Mouse (Mus musculus) liver, embryonic 14.5 days (tissue): ENCODE results near the gene Gm28043. TPM values are rescaled to one million over a fixed set of nuclear protein-coding genes. Genes with fewer than 3 reads are reported as not detected.

Experiments
- ATAC-seq: fragments of 200-750 bp; cut with Nextera tagmentation; 2 replicates; pipeline ENCODE4 v1.8.0; 2017; ENCODE audit warnings: moderate number of reproducible peaks, mild to moderate bottlenecking, moderate library complexity; ENCODE audit not compliant: insufficient read depth
- DNase-seq, 3 experiments: peaks; one replicate each; pipeline ENCODE4 v3.0.0-alpha.2; 2012 to 2013; ENCODE audit warnings: low read depth in 3 of 3, low spot score in 3 of 3
- H3K27ac ChIP-seq: fragments of 300-500 bp; sonication (generic); 2 replicates; pipeline ENCODE4 v1.5.1; 2014; ENCODE audit warnings: moderate library complexity, mild to moderate bottlenecking, control low read depth, inconsistent platforms
- H3K27me3 ChIP-seq: fragments of 300-500 bp; sonication (generic); 2 replicates; pipeline ENCODE4 v1.6.1; 2014; ENCODE audit warnings: mild to moderate bottlenecking, low read length, moderate library complexity; ENCODE audit not compliant: control insufficient read depth, insufficient read depth
- H3K36me3 ChIP-seq: fragments of 300-500 bp; sonication (generic); replicated peaks from 2 replicates; pipeline ENCODE4 v1.6.1; 2014; ENCODE audit warnings: low read depth; ENCODE audit not compliant: control insufficient read depth, insufficient read depth
- H3K4me1 ChIP-seq, 2 experiments: fragments of 200-500 bp in 1 of 2; fragments of 300-500 bp in 1 of 2; sonication (generic) in 1 of 2; replicated peaks; 2 replicates each; pipeline ENCODE4 v1.6.1; 2012 to 2014; ENCODE audit warnings: antibody characterized with exemption in 1 of 2, inconsistent platforms in 1 of 2, low read length in 1 of 2; ENCODE audit not compliant: control insufficient read depth in 2 of 2, insufficient read depth in 2 of 2
- H3K4me2 ChIP-seq: fragments of 300-500 bp; sonication (generic); 2 replicates; pipeline ENCODE4 v1.6.1; 2014; ENCODE audit warnings: low read depth, mild to moderate bottlenecking, control low read depth, moderate library complexity
- H3K4me3 ChIP-seq, 2 experiments: fragments of 200-500 bp in 1 of 2; fragments of 300-500 bp in 1 of 2; sonication (generic) in 1 of 2; 2 replicates each; pipeline ENCODE4 v1.5.1; 2012 to 2014; ENCODE audit warnings: low read depth in 2 of 2, low read length in 2 of 2, mild to moderate bottlenecking in 2 of 2, control low read depth in 1 of 2, inconsistent platforms in 1 of 2, moderate library complexity in 1 of 2; ENCODE audit not compliant: insufficient read depth in 1 of 2
- H3K9ac ChIP-seq: fragments of 300-500 bp; sonication (generic); replicated peaks from 2 replicates; pipeline ENCODE4 v1.6.1; 2014; ENCODE audit warnings: mild to moderate bottlenecking, control low read depth, moderate library complexity
- H3K9me3 ChIP-seq: fragments of 300-500 bp; sonication (generic); 2 replicates; pipeline ENCODE4 v1.6.1; 2016; ENCODE audit warnings: low read length, mixed read lengths; ENCODE audit not compliant: control insufficient read depth
- CTCF ChIP-seq: IDR thresholded peaks from 2 replicates; pipeline ENCODE4 v1.5.1; 2016; ENCODE audit warnings: antibody characterized with exemption, low read depth, control low read depth
- EP300 ChIP-seq: IDR thresholded peaks from 2 replicates; pipeline ENCODE4 v1.6.1; 2016; ENCODE audit warnings: antibody characterized with exemption, low read depth
- WGBS: fragments of 180-500 bp; shearing (Covaris S2); extraction: QIAGEN DNeasy Blood & Tissue Kit; methylation state at CpG from one replicate; pipeline ENCODE4 v1.1.7; 2014; ENCODE audit not compliant: insufficient replicate concordance; 5-methylcytosine and 5-hydroxymethylcytosine counted together
- polyA plus RNA-seq, 2 experiments: library from polyadenylated mRNA; depleted of rRNA in 1 of 2; stranded (reverse) in 1 of 2; unstranded in 1 of 2; fragments of >200 nt; fragmentation: Nextera tagmentation in 1 of 2; extraction: Ambion mirVana in 1 of 2; gene quantifications; 2 replicates each; pipeline versions ENCODE4 v1.2.1 to v1.2.3; 2012 to 2014

The Gm28043 gene
- polyA plus RNA-seq, 2 experiments: 0.38 to 1.4 TPM

DNA sequence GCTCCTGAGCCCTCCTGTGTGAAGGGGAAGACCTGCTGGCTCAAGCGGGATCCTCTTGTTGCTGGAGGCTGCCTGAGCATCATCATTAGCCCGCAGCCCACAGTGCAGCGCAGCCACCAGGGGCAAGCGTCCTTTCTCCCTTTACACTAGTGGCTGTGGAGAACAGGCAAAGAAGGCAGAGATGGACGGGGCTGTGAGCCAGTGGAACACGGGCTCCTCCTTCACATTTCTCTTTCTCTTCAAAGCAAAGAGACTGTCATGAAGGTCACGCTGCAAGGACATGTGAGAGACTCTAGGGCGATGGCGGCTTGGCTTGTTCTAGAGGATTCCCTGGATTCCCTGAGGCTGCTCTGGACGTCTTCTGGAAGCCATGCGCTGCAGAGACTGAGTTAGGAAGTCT is 26.3 kb downstream of the Gm28043 start:
- TF ChIP-seq CTCF (no peak), EP300 (no peak)
- peaks cover 15 to 22% of the 10 kb centered on the region in 2 experiments for H3K4me1 ChIP-seq
- H3K36me3 ChIP-seq: peaks cover 42% of the 10 kb centered on the region
- ATAC-seq (no peak), DNase-seq (no peak)
- H3K27ac ChIP-seq: no peak overlapping the region
- no peak overlapping the region for H3K4me3 ChIP-seq
- no peak overlapping the region for H3K4me2 ChIP-seq
- H3K9me3 ChIP-seq: no peaks in the 10 kb centered on the region
- no peaks in the 10 kb centered on the region for H3K27me3 ChIP-seq
- no peak overlapping the region for H3K9ac ChIP-seq
- 90% methylated on average over 11 of the region's 11 CpGs for WGBS

DNA sequence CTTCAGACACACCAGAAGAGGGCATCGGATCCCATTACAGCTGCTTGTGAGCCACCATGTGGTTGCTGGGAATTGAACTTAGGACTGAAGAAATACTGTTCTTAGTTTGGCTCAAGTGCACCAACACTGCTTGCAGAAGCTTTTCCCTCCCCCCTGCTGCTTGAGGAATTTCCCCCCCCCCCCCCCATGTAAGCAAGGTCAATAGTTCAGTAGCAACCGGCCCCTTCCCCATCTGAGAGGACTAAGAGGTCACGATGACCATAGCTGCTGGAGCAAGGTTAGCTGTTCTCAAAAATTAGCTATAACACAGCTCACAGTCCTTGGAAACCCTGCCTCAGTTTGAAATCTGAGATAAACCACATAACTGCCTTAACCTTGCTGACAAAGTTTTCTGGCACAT is 27.5 kb downstream of the Gm28043 start:
- WGBS: 74% methylated on average over 3 of the region's 3 CpGs
- no peak overlapping the region for H3K27ac ChIP-seq
- ATAC-seq (no peak), DNase-seq (no peak)
- no peaks in the 10 kb centered on the region for H3K9me3 ChIP-seq
- no peak overlapping the region for H3K4me3 ChIP-seq
- H3K9ac ChIP-seq: no peak overlapping the region
- peaks cover 12 to 14% of the 10 kb centered on the region in 2 experiments for H3K4me1 ChIP-seq
- peaks cover 31% of the 10 kb centered on the region for H3K36me3 ChIP-seq
- TF ChIP-seq EP300: no peak
- no peak for TF ChIP-seq CTCF
- H3K4me2 ChIP-seq: no peak overlapping the region
- H3K27me3 ChIP-seq: no peaks in the 10 kb centered on the region

DNA sequence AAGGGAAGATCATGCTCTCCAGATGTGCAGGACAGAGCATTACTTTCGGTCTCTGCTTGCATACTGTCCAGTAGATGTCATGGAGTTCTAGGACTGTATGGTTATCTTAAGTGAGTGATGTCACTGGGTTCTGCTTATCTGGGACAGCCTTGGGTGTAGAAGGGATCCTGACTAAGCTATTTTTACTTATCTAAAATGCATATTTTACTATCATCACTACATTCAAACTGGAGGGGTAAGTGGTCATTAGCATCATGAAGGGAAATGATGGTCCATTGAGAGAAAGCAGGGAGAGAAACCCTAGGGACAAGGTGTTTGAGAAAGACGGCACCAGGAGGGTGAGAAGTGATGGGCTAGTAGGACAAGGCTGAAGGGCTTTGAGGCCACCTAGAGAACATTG is 43.6 kb downstream of the Gm28043 start:
- Histone ChIP-seq H3K9me3 (no peaks in the 10 kb centered on the region), H3K9ac (peak overlapping the region; percentile 86), H3K4me1 (peaks cover 19 to 27% of the 10 kb centered on the region in 2 experiments), H3K27ac (peak overlapping the region; percentile 98), H3K36me3 (peaks cover 18% of the 10 kb centered on the region), H3K4me2 (peak overlapping the region; percentile 82), H3K4me3 (peak overlapping the region; percentile 59 to 93), H3K27me3 (no peaks in the 10 kb centered on the region)
- ATAC-seq (peak; percentile 79), DNase-seq (peak; percentile 79 to 83 (median 80))
- no peak for TF ChIP-seq CTCF
- TF ChIP-seq EP300: peak; percentile 96
- 16% methylated on average over 2 of the region's 2 CpGs for WGBS

DNA sequence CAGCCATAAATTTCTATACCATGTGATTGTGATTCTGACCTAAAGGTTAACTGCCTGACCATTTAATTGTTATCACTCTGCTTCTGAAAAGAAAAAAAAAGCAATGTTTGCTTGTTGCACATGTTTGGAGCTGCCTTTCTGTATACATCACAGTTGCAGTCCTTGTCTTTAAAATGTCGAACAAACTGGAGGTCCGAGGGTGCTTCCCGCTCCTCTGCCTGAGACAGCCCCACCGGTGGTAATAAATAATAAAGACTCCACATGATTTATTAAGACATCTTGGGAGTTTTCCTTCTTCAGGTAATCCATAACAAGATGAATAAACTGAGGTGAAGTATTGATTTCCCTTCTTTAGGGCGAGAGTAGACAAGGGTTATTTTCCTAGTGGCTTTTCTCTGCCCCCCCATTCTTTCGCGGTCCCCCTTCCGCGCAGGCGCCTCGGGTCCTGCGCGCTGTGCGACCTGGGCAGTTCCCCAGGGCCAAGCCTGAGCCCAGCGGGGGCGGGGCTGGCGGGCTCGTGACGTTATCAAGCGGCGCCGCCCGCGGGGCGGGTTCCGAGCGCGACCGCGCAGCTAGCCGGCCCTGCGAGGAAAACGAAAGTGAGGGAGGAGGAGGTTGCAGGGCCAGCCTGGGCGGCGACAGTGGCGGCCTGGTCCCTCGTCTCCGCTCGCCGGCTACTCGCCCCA is 45.5 kb downstream of the Gm28043 start, which contains the start of gene Cmtr1:
Gene Cmtr1 (plus strand): TSS at position 520 of the 686 bp plus-strand sequence.
- Histone ChIP-seq H3K4me2 (peak within 1 kb of the TSS; percentile 95), H3K9me3 (no peaks in the 10 kb centered on the region), H3K27me3 (no peaks in the 10 kb centered on the region), H3K4me3 (peak within 1 kb of the TSS; percentile 84 to 98), H3K4me1 (peaks cover 19 to 27% of the 10 kb centered on the region in 2 experiments), H3K27ac (peak within 1 kb of the TSS; percentile 98), H3K9ac (peak within 1 kb of the TSS; percentile 99), H3K36me3 (peaks cover 20% of the 10 kb centered on the region)
- 1% methylated on average over 41 of the region's 41 CpGs for WGBS
- TF ChIP-seq EP300: 0 out of 2 replicates have a peak, but pooled peaks have one; percentile 29
- TF ChIP-seq CTCF: no peak
- ATAC-seq (peak; percentile 91), DNase-seq (peak; percentile 88 to 92 (median 90))

DNA sequence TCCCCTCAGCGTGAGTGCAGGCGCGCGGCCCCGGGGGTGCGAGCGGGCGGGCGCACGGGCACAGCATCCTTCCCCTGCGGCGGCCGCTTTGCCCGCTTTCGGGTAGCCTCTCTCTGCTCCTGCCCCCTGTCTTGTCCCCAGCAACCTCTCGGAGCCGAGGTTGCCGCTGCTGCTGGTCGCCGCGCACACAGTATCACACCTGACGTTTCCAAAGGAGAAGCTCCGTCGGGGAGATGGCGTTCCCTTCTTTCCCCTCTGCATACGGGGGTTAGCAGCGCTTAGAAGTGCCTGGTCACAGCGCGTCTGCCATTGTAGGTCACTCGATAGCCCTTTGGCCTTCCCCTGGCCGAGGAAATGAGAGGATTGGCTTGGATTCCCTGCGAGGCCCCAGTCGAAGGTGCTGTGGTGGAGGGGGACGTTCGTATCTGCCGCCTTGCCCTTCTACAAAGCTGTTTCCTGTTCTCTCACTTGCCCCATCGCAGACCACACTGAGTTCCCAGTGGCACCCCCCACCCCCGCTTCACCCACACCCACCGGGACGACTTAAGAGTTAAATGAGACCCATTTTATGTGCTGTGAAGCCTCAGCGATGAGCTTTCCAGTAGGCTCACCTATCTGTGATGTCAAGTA is 46.2 kb downstream of the Gm28043 start:
- under 1% methylated on average over 41 of the region's 41 CpGs for WGBS
- Histone ChIP-seq H3K27me3 (no peaks in the 10 kb centered on the region), H3K4me3 (peak overlapping the region; percentile 84 to 98), H3K9me3 (no peaks in the 10 kb centered on the region), H3K4me1 (peaks cover 19 to 27% of the 10 kb centered on the region in 2 experiments), H3K27ac (peak overlapping the region; percentile 98), H3K36me3 (peaks cover 23% of the 10 kb centered on the region), H3K4me2 (peak overlapping the region; percentile 95), H3K9ac (peak overlapping the region; percentile 99)
- TF ChIP-seq CTCF (0 out of 2 replicates have a peak, but pooled peaks have one; percentile 7), EP300 (no peak)
- DNase-seq: peak in 1 of 3 experiments; percentile 19
- peak; percentile 62 for ATAC-seq
